Mouse (Mus musculus) heart, embryonic 11.5 days (tissue): ENCODE data around the gene Vti1a. TPM values are rescaled to one million over a fixed set of nuclear protein-coding genes. Genes with fewer than 3 reads are reported as not detected.

Source experiments
- ATAC-seq: fragments of 200-750 bp; cut with Nextera tagmentation; replicated peaks from 2 replicates; pipeline ENCODE4 v1.8.0; 2017; ENCODE audit warnings: moderate library complexity; ENCODE audit not compliant: insufficient number of reproducible peaks, low FRiP score, low TSS enrichment
- H3K27ac ChIP-seq: fragments of 300-500 bp; sonication (generic); 2 replicates; pipeline ENCODE4 v1.5.1; 2014; ENCODE audit warnings: mild to moderate bottlenecking, low read depth, low read length
- H3K27me3 ChIP-seq: fragments of 300-500 bp; sonication (generic); 2 replicates; pipeline ENCODE4 v1.6.1; 2014; ENCODE audit warnings: mild to moderate bottlenecking, low read length, mixed read lengths; ENCODE audit not compliant: control insufficient read depth, insufficient read depth
- H3K36me3 ChIP-seq: fragments of 300-500 bp; sonication (generic); 2 replicates; pipeline ENCODE4 v1.6.1; 2014; ENCODE audit warnings: mild to moderate bottlenecking, low read length, moderate library complexity, mixed read lengths; ENCODE audit not compliant: control insufficient read depth, insufficient read depth
- H3K4me1 ChIP-seq: fragments of 300-500 bp; sonication (generic); 2 replicates; pipeline ENCODE4 v1.6.1; 2014; ENCODE audit warnings: low read length; ENCODE audit not compliant: control insufficient read depth, insufficient read depth
- H3K4me2 ChIP-seq: fragments of 300-500 bp; sonication (generic); 2 replicates; pipeline ENCODE4 v1.6.1; 2014; ENCODE audit warnings: mild to moderate bottlenecking, moderate library complexity
- H3K4me3 ChIP-seq: fragments of 300-500 bp; sonication (generic); 2 replicates; pipeline ENCODE4 v1.5.1; 2014; ENCODE audit warnings: low read depth, low read length
- H3K9ac ChIP-seq: fragments of 300-500 bp; sonication (generic); 2 replicates; pipeline ENCODE4 v1.6.1; 2014; ENCODE audit warnings: mild to moderate bottlenecking, low read depth, low read length, moderate library complexity
- H3K9me3 ChIP-seq: fragments of 300-500 bp; sonication (generic); replicated peaks from 2 replicates; pipeline ENCODE4 v1.6.1; 2016; ENCODE audit warnings: low read length; ENCODE audit not compliant: control insufficient read depth
- WGBS: fragments of 180-500 bp; shearing (Covaris S2); extraction: QIAGEN DNeasy Blood & Tissue Kit; methylation state at CpG from one replicate; pipeline ENCODE4 v1.1.7; 2014; ENCODE audit not compliant: insufficient replicate concordance; 5-methylcytosine and 5-hydroxymethylcytosine counted together
- polyA plus RNA-seq: library from polyadenylated mRNA; unstranded; fragments of >200 nt; fragmentation: Nextera tagmentation; extraction: Ambion mirVana; gene quantifications from 2 replicates; pipeline ENCODE4 v1.2.1, GENCODE M21; 2014

Vti1a gene
- 17.5 and 19.0 TPM in 2 replicates for polyA plus RNA-seq

- peak within 1 kb of the TSS; percentile 75 for H3K27ac ChIP-seq
- H3K9ac ChIP-seq = peak within 1 kb of the TSS; percentile 85
- under 1% methylated on average over 48 of the region's 48 CpGs for WGBS
- peak within 1 kb of the TSS; percentile 73 for H3K4me3 ChIP-seq
- H3K27me3 ChIP-seq = no peaks in the 10 kb centered on the region
- peak; percentile 86 for ATAC-seq
- 0 out of 2 replicates have a peak, but pooled peaks cover 6% of the 10 kb centered on the region for H3K4me1 ChIP-seq
- peak within 1 kb of the TSS; percentile 87 for H3K4me2 ChIP-seq
- H3K9me3 ChIP-seq = no peaks in the 10 kb centered on the region
- H3K36me3 ChIP-seq = peaks cover 3% of the 10 kb centered on the region; the same call in 1 of the 2 replicates
These were observed at the start of gene Vti1a for GRCm38 (mm10) chr19:55316109-55316714. TSS of gene Vti1a (plus strand) at chr19:55316295.

- H3K27ac ChIP-seq = no peak overlapping the region
- no peak overlapping the region for H3K4me2 ChIP-seq
- no peaks in the 10 kb centered on the region for H3K9me3 ChIP-seq
- H3K36me3 ChIP-seq = no peaks in the 10 kb centered on the region
- no peaks in the 10 kb centered on the region for H3K27me3 ChIP-seq
- H3K4me3 ChIP-seq = no peak overlapping the region
- 0 out of 2 replicates have a peak, but pooled peaks cover 2% of the 10 kb centered on the region for H3K4me1 ChIP-seq
- no peak for ATAC-seq
- WGBS = 83% methylated on average over 3 of the region's 3 CpGs
- H3K9ac ChIP-seq = no peak overlapping the region
These were observed 49.3 kb upstream of the Vti1a start for GRCm38 (mm10) chr19:55266786-55267185.

- Histone ChIP-seq H3K9me3 (no peaks in the 10 kb centered on the region), H3K27ac (no peak overlapping the region), H3K4me2 (no peak overlapping the region), H3K9ac (no peak overlapping the region), H3K36me3 (no peaks in the 10 kb centered on the region), H3K27me3 (no peaks in the 10 kb centered on the region), H3K4me1 (0 out of 2 replicates have a peak, but pooled peaks cover 2% of the 10 kb centered on the region), H3K4me3 (no peak overlapping the region)
- 59% methylated on average over 3 of the region's 3 CpGs for WGBS
- ATAC-seq = no peak
These were observed 47.9 kb upstream of the Vti1a start for GRCm38 (mm10) chr19:55268150-55268549.

- H3K36me3 ChIP-seq = no peaks in the 10 kb centered on the region
- no peak overlapping the region for H3K27ac ChIP-seq
- 0 out of 2 replicates have a peak, but pooled peaks cover 2% of the 10 kb centered on the region for H3K4me1 ChIP-seq
- WGBS = 73% methylated on average over 5 of the region's 5 CpGs
- H3K27me3 ChIP-seq = no peaks in the 10 kb centered on the region
- ATAC-seq = no peak
- no peak overlapping the region for H3K9ac ChIP-seq
- no peak overlapping the region for H3K4me2 ChIP-seq
- no peaks in the 10 kb centered on the region for H3K9me3 ChIP-seq
- H3K4me3 ChIP-seq = no peak overlapping the region
These were observed 47.0 kb upstream of the Vti1a start for GRCm38 (mm10) chr19:55269051-55269450.

- Histone ChIP-seq H3K27ac (no peak overlapping the region), H3K9me3 (no peaks in the 10 kb centered on the region), H3K27me3 (no peaks in the 10 kb centered on the region), H3K9ac (no peak overlapping the region), H3K4me1 (0 out of 2 replicates have a peak, but pooled peaks cover 2% of the 10 kb centered on the region), H3K4me2 (no peak overlapping the region), H3K36me3 (no peaks in the 10 kb centered on the region), H3K4me3 (no peak overlapping the region)
- WGBS = 38% methylated on average over 3 of the region's 3 CpGs
- no peak for ATAC-seq
These were observed 44.6 kb upstream of the Vti1a start for GRCm38 (mm10) chr19:55271448-55271847.

DNA sequence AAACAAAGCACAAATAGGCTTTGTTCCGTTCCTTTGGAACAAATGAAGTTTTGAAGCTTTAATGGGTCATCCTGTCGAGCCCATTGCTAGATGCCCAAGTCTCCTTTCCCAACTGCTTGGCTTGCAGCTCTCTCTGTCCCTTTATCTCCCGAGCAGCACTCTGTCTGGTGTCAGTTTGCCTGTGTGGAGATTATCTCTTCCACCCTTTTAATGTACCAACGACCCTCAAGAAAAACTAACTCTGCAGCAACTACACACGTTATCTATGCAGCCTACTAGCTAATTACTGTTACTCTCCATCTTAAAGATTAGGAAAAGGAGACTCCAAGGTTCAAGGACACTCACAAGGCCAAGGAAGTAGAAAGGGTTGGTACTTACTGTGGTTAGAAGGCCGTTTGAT, 42.8 kb upstream of the Vti1a start:
- H3K27ac ChIP-seq = no peak overlapping the region
- no peaks in the 10 kb centered on the region for H3K36me3 ChIP-seq
- no peak for ATAC-seq
- H3K4me3 ChIP-seq = no peak overlapping the region
- 47% methylated on average over 6 of the region's 6 CpGs for WGBS
- H3K9me3 ChIP-seq = no peaks in the 10 kb centered on the region
- no peak overlapping the region for H3K4me2 ChIP-seq
- H3K27me3 ChIP-seq = no peaks in the 10 kb centered on the region
- no peaks in the 10 kb centered on the region for H3K4me1 ChIP-seq
- H3K9ac ChIP-seq = no peak overlapping the region

DNA sequence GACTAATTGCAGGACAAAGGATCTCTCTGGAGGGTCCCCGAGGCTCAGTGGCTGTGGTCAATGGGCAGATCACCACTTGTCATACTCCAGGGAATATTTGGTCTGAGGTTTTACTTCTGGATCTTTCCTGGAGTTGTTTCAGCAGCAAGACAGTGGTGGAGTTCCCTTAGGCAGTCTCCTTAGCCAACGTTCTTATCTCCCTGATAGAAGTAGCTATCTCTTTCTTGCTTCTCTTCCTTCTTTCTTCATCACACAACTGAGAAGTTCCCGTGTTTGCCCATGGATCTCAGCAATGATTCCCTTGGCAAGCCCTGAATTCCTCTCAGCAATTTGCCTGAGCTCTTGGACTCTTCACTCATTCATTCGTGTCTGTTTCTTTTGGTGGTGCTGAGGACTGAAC, 40.0 kb upstream of the Vti1a start:
- no peaks in the 10 kb centered on the region for H3K27me3 ChIP-seq
- H3K9ac ChIP-seq = no peak overlapping the region
- WGBS = 70% methylated on average over 4 of the region's 4 CpGs
- H3K36me3 ChIP-seq = peaks cover 4% of the 10 kb centered on the region
- no peaks in the 10 kb centered on the region for H3K4me1 ChIP-seq
- ATAC-seq = no peak
- H3K4me3 ChIP-seq = no peak overlapping the region
- no peak overlapping the region for H3K4me2 ChIP-seq
- H3K9me3 ChIP-seq = no peaks in the 10 kb centered on the region
- no peak overlapping the region for H3K27ac ChIP-seq

- ATAC-seq = no peak
- no peaks in the 10 kb centered on the region for H3K9me3 ChIP-seq
- no peaks in the 10 kb centered on the region for H3K27me3 ChIP-seq
- peaks cover 4% of the 10 kb centered on the region for H3K36me3 ChIP-seq
- no peaks in the 10 kb centered on the region for H3K4me1 ChIP-seq
- WGBS = 83% methylated on average over 3 of the region's 3 CpGs
- no peak overlapping the region for H3K4me3 ChIP-seq
- no peak overlapping the region for H3K4me2 ChIP-seq
- H3K27ac ChIP-seq = no peak overlapping the region
- no peak overlapping the region for H3K9ac ChIP-seq
These were observed 39.3 kb upstream of the Vti1a start for GRCm38 (mm10) chr19:55276770-55277169.

GRCm38 (mm10) chr19:55284093-55284492, 32.0 kb upstream of the Vti1a start:
- WGBS = 71% methylated on average over 4 of the region's 4 CpGs
- H3K36me3 ChIP-seq = peaks cover 4% of the 10 kb centered on the region
- H3K9ac ChIP-seq = no peak overlapping the region
- H3K4me2 ChIP-seq = no peak overlapping the region
- no peaks in the 10 kb centered on the region for H3K27me3 ChIP-seq
- no peaks in the 10 kb centered on the region for H3K9me3 ChIP-seq
- no peak for ATAC-seq
- H3K27ac ChIP-seq = no peak overlapping the region
- H3K4me1 ChIP-seq = no peaks in the 10 kb centered on the region
- no peak overlapping the region for H3K4me3 ChIP-seq
